Mouse (Mus musculus) E14TG2a.4 (cell line): ENCODE measurements around the gene Sord.

Source experiments
- CTCF ChIP-seq: conservative IDR thresholded peaks from 2 replicates; pipeline ENCODE4 v1.5.1; 2014; ENCODE audit warnings: low read length
- POU5F1 ChIP-seq: IDR thresholded peaks from 2 replicates; pipeline ENCODE4 v1.6.1; 2014; ENCODE audit warnings: low read length, borderline replicate concordance

DNA sequence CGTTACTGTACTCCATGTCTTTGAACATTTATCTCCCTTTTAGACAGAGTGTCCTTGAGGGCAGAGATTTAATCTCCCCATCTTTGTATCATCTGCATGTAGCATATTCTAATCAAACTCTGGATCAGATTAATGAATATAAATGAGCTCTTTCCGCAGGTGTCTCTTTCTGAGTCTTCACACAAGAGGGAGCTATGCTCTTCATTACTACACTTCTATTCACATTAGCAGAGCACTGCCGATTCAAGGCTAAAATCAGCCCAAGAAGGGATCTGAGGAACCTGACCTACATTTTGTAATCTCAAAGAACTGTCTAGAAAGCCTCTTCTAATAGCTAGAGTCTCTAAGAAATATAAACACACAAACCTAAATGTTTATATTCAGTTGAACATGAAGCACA lies 75.1 kb downstream of the Sord start:
- no peak for TF ChIP-seq CTCF
- TF ChIP-seq POU5F1 = no peak
